Mouse (Mus musculus): ENCODE measurements around the gene Hdac1.

Gene Hdac1

GRCm38 (mm10) chr4:129542592-129543141, at the start of gene Hdac1:
Gene Hdac1 (minus strand): TSS chr4:129542713.
- peak; percentile 98 for DNase-seq (ENCODE audit: low spot score)

GRCm38 (mm10) chr4:129588865-129589264, 46.4 kb upstream of the Hdac1 start:
- DNase-seq (ENCODE audit: low spot score) = no peak

DNA sequence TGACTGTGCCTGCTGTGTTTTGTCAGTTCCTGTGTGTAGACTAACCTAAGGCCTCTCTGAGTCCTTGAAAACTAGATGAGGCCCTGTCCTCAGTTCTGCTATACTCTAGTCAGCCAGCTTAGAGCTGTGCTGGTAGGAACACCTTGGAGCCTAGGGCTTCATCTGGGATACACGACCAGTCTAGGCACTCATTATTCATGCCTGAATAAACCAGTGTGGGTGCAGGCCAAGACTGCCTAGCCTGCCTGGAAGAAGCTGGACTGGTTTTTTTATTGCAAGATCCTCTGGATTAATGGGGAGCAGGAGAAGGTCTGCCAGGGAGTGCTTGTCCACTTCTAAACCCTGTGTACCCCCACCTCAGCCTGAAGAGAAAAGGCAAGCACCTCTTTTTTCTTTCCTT, 44.4 kb upstream of the Hdac1 start:
- DNase-seq (ENCODE audit: low spot score) = no peak

DNA sequence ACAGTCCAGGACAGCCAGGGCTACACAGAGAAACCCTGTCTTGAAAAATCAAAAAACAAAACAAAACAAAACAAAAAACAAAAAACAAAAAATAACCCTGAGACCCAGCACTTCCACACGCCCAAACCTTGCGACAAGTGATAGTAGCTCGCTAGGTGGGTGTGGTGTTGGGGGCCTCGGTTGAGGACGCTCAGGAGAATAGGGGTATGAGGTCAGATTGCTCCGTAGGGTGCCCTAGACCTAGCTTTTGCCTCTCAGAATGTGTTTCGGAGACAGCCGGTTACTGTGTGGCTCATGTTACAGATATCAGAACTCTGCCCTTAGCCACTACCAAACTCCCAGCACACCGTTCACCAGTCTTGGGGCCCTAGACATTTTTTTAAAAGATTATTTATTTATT, 43.3 kb upstream of the Hdac1 start:
- no peak for DNase-seq (ENCODE audit: low spot score)

DNA sequence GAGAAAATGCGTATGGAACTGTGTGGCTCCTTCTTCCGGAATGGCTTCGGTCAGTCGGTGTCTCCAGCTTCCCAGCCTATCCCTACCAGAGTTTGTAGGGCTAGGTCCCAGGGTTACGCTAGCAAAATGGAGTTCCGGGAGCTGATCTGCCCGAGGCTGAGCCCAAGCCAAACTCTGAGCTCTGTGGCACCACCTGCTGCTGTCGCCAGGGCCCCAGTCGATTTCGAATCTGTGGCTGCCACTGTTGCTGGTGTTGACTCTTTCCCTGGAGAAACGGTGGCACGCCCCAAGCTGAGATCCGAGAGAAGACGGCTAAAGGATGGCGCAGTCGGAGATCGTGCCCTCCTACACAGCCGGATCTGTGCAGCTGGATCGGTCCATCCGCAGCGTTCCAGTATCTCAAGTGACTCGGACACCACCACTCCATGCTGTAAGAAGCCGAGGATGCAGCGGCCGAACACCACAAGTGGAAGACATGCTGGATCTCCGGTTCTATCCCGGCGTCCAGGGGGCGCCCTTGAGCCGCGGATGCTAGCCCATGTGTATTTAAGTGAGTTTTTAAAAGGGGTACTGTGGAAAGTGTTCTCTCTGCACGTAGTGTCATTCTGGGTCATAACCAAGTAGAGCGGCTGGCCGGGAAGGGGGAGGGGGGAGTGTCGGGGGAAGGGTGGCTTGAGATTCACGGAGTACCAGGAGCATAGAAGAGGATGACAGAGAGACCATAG, 42.5 kb upstream of the Hdac1 start:
- peak; percentile 92 for DNase-seq (ENCODE audit: low spot score)

- DNase-seq (ENCODE audit: low spot score) = no peak
These were observed 41.9 kb upstream of the Hdac1 start for GRCm38 (mm10) chr4:129584370-129584769.

DNA sequence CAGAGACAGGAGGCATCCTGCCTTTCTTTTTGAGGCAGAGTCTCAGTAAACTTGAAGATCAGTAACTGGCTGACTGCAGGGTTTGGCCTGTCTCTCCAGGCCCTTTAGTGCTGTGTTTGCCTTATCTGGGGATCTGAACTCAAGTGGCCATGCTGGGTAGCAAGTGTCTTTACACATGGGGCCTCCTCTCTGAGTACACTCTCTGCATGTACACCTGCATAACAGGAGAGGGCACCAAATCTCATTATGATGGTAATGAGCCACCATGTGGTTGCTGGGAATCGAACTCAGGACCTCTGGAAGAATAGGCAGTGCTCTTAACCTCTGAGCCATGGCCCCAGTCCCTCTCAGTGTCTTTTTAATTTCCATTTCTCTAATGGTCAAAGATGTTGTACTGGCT, 39.7 kb upstream of the Hdac1 start:
- DNase-seq (ENCODE audit: low spot score) = no peak

DNA sequence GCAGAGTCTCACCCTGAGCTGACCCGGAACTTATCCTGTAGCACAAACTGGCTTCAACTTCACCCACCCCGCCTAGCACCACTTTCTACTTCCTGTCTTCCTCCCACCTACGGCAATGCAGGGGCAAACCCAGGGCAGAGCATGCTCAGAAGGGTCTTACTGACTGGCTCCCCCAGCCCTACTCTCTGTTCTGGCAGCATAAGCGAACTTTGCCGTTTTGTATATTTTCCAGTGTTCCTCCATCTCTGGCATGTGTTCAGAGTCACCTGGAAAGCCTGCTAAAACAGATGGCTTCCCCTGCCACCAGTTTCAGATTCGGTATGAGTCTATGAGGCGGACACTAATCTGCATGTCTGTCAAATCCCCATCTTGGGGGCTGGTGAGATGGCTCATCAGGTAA, 37.8 kb upstream of the Hdac1 start:
- no peak for DNase-seq (ENCODE audit: low spot score)

- no peak for DNase-seq (ENCODE audit: low spot score)
These were observed 36.0 kb upstream of the Hdac1 start, which contains the start of gene Fam167b for GRCm38 (mm10) chr4:129578466-129578865. Gene Fam167b (minus strand): TSS chr4:129578549.

DNA sequence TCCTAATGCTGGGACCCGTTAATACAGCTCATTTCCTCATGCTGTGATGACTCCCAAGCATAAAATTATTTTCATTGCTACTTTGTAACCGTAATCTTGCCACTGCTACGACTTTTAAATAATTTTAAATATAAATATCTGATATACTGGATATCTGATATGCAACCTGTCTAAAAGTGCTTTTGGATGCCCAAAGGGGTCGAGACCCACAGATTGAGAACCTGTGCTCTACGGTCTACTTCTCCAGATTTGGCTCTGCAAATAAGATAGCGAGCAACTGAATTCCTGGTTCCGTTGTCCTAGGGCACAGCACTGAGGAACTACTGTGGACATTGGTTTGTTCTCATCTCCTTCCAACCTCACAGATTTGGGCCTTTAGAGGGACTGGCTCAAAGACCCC, 35.2 kb upstream of the Hdac1 start:
- no peak for DNase-seq (ENCODE audit: low spot score)

DNA sequence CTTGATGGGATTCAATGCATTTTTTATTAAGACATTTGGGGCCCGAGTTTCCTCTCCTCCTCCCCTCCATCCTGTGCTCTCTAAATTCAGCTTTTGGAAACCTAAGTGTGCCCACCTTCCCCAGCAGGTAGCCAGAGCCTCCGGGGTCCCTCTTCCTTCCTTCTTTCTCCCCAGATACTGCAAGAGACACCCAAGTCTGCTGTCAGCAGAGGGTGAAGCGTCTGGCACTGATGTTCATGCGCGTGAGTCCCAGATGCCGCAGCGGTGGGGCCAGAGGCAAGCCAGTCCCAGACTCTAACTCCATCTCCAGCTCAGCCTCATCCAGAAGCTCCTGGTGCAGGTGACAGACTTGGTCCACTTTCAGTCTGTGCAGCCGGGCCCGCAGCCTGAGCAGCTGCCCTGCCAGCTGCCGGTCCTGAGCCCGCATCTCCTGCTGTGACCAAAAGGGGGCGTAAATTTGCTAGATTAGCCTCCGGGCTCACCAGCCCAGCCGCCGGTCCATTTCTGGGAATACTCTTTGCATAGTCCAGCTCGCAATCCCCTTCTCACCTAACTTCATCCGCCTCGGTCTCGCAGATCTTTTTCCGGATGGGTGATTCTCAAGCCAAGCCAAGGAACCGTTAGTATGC, 34.5 kb upstream of the Hdac1 start:
- DNase-seq (ENCODE audit: low spot score) = peak; percentile 74

- no peak for DNase-seq (ENCODE audit: low spot score)
These were observed 32.8 kb upstream of the Hdac1 start for GRCm38 (mm10) chr4:129575171-129575844.

GRCm38 (mm10) chr4:129573430-129573829, 30.9 kb upstream of the Hdac1 start, which contains the start of gene Lck:
Gene Lck (minus strand): TSS chr4:129573641.
- no peak for DNase-seq (ENCODE audit: low spot score)

DNA sequence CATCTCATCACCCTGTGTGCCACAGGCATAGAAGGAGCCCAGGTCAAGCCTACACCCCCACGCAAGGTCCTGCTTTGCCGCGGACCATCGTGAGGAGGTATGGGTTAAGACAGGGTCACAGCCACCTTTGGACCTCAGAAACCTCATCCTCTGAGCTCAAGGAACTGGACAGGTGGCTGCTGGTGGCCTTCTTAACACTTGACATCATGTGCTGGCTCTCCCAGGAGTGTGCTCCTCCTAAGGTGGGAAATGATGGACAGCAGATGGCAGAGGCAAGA, 30.5 kb upstream of the Hdac1 start:
- DNase-seq (ENCODE audit: low spot score) = no peak

- no peak for DNase-seq (ENCODE audit: low spot score)
These were observed 30.0 kb upstream of the Hdac1 start for GRCm38 (mm10) chr4:129572236-129573092.

GRCm38 (mm10) chr4:129571551-129572084, 29.1 kb upstream of the Hdac1 start:
- DNase-seq (ENCODE audit: low spot score) = no peak

GRCm38 (mm10) chr4:129570028-129570427, 27.5 kb upstream of the Hdac1 start:
- DNase-seq (ENCODE audit: low spot score) = no peak

- DNase-seq (ENCODE audit: low spot score) = no peak
These were observed 25.9 kb upstream of the Hdac1 start for GRCm38 (mm10) chr4:129568366-129568765.

DNA sequence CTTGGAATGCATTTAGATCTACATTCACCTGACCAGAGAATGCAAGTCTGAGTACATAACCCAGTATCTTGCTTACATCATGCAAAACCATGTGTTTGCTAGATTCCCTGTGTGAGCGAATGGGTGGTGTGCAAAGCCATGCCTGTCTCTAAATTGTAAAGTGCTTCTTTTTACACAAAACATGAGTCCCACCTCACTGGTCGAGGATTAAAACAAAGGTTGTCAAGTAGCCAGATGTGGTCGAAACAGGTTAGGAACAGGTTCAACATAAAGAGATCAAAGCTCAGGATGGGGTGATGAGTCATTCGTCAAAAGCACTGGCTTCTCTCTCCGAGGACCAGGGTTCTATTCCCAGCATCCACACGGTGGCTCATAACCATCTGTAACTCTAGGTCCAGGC, 22.6 kb upstream of the Hdac1 start:
- no peak for DNase-seq (ENCODE audit: low spot score)

DNA sequence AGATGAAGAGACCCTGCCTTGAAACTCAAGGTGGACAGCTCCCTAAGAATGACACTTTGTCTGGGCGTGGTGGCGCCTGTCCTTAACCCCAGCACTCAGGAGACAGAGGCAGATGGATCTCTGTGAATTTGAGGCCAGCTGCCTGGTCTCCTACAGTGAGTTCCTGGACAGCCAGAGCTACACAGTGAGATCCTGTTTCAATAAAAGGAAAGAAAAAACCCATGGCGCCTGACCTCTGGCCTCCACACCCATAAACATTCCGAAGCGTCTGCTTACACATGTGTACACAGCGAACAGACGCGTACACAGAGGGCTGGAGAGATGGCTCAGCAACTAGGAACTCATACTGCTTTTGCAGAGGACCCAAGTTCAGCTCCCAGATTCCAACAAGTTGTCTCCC, 21.2 kb upstream of the Hdac1 start:
- no peak for DNase-seq (ENCODE audit: low spot score)

DNA sequence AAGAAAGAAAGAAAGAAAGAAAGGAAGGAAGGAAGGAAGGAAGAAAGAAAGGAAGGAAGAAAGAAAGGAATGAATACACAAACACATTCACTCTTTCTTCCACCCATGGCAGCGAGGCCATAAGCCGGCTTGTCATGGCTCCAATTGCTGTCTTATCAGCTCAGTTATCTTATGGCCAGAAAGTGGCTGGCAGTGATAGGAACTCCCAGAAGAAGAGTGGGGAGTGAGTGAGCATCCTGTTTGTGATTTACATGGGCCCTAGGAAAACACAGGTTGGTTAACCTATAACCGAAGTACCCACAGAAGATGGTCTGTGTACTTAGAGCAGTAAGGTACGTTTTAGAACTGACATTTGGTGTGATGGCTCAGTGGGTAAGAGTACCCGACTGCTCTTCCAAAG, 18.7 kb upstream of the Hdac1 start:
- DNase-seq (ENCODE audit: low spot score) = no peak

Data from testis, postnatal 10 days (tissue).